Mouse (Mus musculus) hindbrain, postnatal 0 days (tissue): ENCODE results near the gene Cenpp. TPM values are rescaled to one million over a fixed set of nuclear protein-coding genes. Genes with fewer than 3 reads are reported as not detected.

Source experiments
- ATAC-seq: fragments of 200-750 bp; cut with Nextera tagmentation; 2 replicates; pipeline ENCODE4 v1.8.0; 2017; ENCODE audit warnings: mild to moderate bottlenecking, moderate TSS enrichment, moderate library complexity
- DNase-seq: peaks from one replicate; pipeline ENCODE4 v3.0.0-alpha.2; 2015; ENCODE audit warnings: low spot score
- H3K27ac ChIP-seq: fragments of 300-500 bp; sonication (generic); 2 replicates; pipeline ENCODE4 v1.5.1; 2014; ENCODE audit warnings: mild to moderate bottlenecking
- H3K27me3 ChIP-seq: fragments of 300-500 bp; sonication (generic); 2 replicates; pipeline ENCODE4 v1.6.1; 2014; ENCODE audit warnings: low read length, mixed read lengths; ENCODE audit not compliant: insufficient read depth
- H3K36me3 ChIP-seq: fragments of 300-500 bp; sonication (generic); 2 replicates; pipeline ENCODE4 v1.6.1; 2014; ENCODE audit warnings: low read length, mixed read lengths; ENCODE audit not compliant: insufficient read depth
- H3K4me1 ChIP-seq: fragments of 300-500 bp; sonication (generic); 2 replicates; pipeline ENCODE4 v1.6.1; 2014; ENCODE audit warnings: antibody characterized with exemption, low read length, mixed read lengths; ENCODE audit not compliant: insufficient read depth
- H3K4me2 ChIP-seq: fragments of 300-500 bp; sonication (generic); 2 replicates; pipeline ENCODE4 v1.6.1; 2014; ENCODE audit warnings: low read depth, mild to moderate bottlenecking, low read length, moderate library complexity, mixed read lengths
- H3K4me3 ChIP-seq: fragments of 300-500 bp; sonication (generic); 2 replicates; pipeline ENCODE4 v1.5.1; 2014; ENCODE audit warnings: low read length
- H3K9ac ChIP-seq: fragments of 300-500 bp; sonication (generic); replicated peaks from 2 replicates; pipeline ENCODE4 v1.6.1; 2014; ENCODE audit warnings: mild to moderate bottlenecking, low read length, moderate library complexity, mixed read lengths
- H3K9me3 ChIP-seq: fragments of 300-500 bp; sonication (generic); 2 replicates; pipeline ENCODE4 v1.6.1; 2016; ENCODE audit warnings: low read length, mixed read lengths
- CTCF ChIP-seq: IDR thresholded peaks from 2 replicates; pipeline ENCODE4 v1.5.1; 2016; ENCODE audit warnings: antibody characterized with exemption, control low read depth, low read depth
- WGBS: fragments of 180-500 bp; shearing (Covaris S2); extraction: QIAGEN DNeasy Blood & Tissue Kit; methylation state at CpG from one replicate; pipeline ENCODE4 v1.1.7; 2014; 5-methylcytosine and 5-hydroxymethylcytosine counted together
- polyA plus RNA-seq: library from polyadenylated mRNA; unstranded; fragments of >200 nt; fragmentation: Nextera tagmentation; extraction: Ambion mirVana; gene quantifications from 2 replicates; pipeline ENCODE4 v1.2.1, GENCODE M21; 2015
- total RNA-seq: library from RNA; depleted of rRNA; stranded (reverse); fragments of >200 nt; gene quantifications from 2 replicates; pipeline ENCODE4 v1.2.3, GENCODE M21; 2014

Cenpp gene
- total and polyA plus RNA-seq, 2 experiments from 2014 or later, result 5.5 to 9.7 TPM

GRCm38 (mm10) chr13:49492376-49493368 is 159.9 kb downstream of the Cenpp start, which contains the start of gene Tes3-ps:
Gene Tes3-ps, plus strand, starts transcription at chr13:49493318.
- H3K9me3 ChIP-seq, result no peaks in the 10 kb centered on the region
- no peak within 1 kb of the TSS for H3K4me3 ChIP-seq
- no peak within 1 kb of the TSS for H3K9ac ChIP-seq
- no peak for TF ChIP-seq CTCF
- ATAC-seq (no peak), DNase-seq (no peak)
- no peaks in the 10 kb centered on the region for H3K4me1 ChIP-seq
- no peak within 1 kb of the TSS for H3K27ac ChIP-seq
- H3K4me2 ChIP-seq, result no peak within 1 kb of the TSS
- no peaks in the 10 kb centered on the region for H3K36me3 ChIP-seq
- H3K27me3 ChIP-seq, result no peaks in the 10 kb centered on the region
- 81% methylated on average over 6 of the region's 6 CpGs for WGBS

DNA sequence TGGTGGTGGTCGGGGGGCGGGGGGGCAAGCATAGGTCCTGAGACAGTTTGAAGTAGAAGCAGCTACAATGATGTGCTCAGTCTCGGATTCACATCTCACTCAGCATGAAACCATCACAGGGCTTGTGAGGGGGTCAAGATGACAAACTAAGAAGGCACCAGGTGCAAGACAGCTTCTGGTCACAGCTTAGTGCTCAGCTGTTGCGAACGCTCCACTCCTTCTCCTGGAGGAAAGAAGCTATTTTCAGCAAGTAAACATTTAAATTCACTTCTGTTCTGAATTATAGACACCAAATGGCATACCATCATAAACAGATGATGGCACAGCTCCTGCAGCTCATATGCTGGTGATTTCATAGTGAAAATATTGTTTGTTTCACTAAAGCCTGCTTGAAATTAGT is 167.2 kb downstream of the Cenpp start:
- Histone ChIP-seq H3K27ac (no peak overlapping the region), H3K27me3 (no peaks in the 10 kb centered on the region), H3K4me3 (no peak overlapping the region), H3K4me2 (no peak overlapping the region), H3K9ac (no peak overlapping the region), H3K9me3 (no peaks in the 10 kb centered on the region), H3K4me1 (no peaks in the 10 kb centered on the region), H3K36me3 (no peaks in the 10 kb centered on the region)
- DNase-seq, result no peak
- ATAC-seq, result no peak
- WGBS, result 75% methylated on average over 5 of the region's 5 CpGs
- no peak for TF ChIP-seq CTCF

GRCm38 (mm10) chr13:49480551-49480950 is 172.0 kb downstream of the Cenpp start:
- ATAC-seq (peak; percentile 78), DNase-seq (peak; percentile 56)
- no peaks in the 10 kb centered on the region for H3K4me1 ChIP-seq
- TF ChIP-seq CTCF, result no peak
- H3K4me2 ChIP-seq, result no peak overlapping the region
- no peaks in the 10 kb centered on the region for H3K36me3 ChIP-seq
- no peak overlapping the region for H3K4me3 ChIP-seq
- H3K9ac ChIP-seq, result no peak overlapping the region
- peak overlapping the region; percentile 37; the same call in 1 of the 2 replicates for H3K27ac ChIP-seq
- no peaks in the 10 kb centered on the region for H3K27me3 ChIP-seq
- WGBS, result 45% methylated on average over 5 of the region's 5 CpGs
- no peaks in the 10 kb centered on the region for H3K9me3 ChIP-seq

GRCm38 (mm10) chr13:49480057-49480456 is 172.5 kb downstream of the Cenpp start:
- ATAC-seq (peak; percentile 75; the same call in 1 of the 2 replicates), DNase-seq (peak; percentile 75)

GRCm38 (mm10) chr13:49479399-49479798 is 173.2 kb downstream of the Cenpp start:
- WGBS, result 67% methylated on average over 4 of the region's 4 CpGs
- no peaks in the 10 kb centered on the region for H3K4me1 ChIP-seq
- H3K4me2 ChIP-seq, result no peak overlapping the region
- no peaks in the 10 kb centered on the region for H3K27me3 ChIP-seq
- no peak overlapping the region for H3K4me3 ChIP-seq
- TF ChIP-seq CTCF, result no peak
- H3K9ac ChIP-seq, result no peak overlapping the region
- no peak for ATAC-seq
- H3K36me3 ChIP-seq, result no peaks in the 10 kb centered on the region
- H3K27ac ChIP-seq, result no peak overlapping the region
- DNase-seq, result no peak
- H3K9me3 ChIP-seq, result no peaks in the 10 kb centered on the region

More at GRCm38 (mm10) chr13:49480057-49480456, 172.5 kb downstream of the Cenpp start:
- TF ChIP-seq CTCF, result no peak
- H3K4me1 ChIP-seq, result no peaks in the 10 kb centered on the region
- 58% methylated on average over 2 of the region's 2 CpGs for WGBS
- H3K27me3 ChIP-seq, result no peaks in the 10 kb centered on the region
- no peaks in the 10 kb centered on the region for H3K9me3 ChIP-seq
- H3K4me2 ChIP-seq, result no peak overlapping the region
- H3K27ac ChIP-seq, result no peak overlapping the region
- H3K36me3 ChIP-seq, result no peaks in the 10 kb centered on the region
- no peak overlapping the region for H3K9ac ChIP-seq
- no peak overlapping the region for H3K4me3 ChIP-seq

GRCm38 (mm10) chr13:49478851-49479374 is 173.7 kb downstream of the Cenpp start:
- Histone ChIP-seq H3K4me1 (no peaks in the 10 kb centered on the region), H3K27me3 (no peaks in the 10 kb centered on the region), H3K4me2 (no peak overlapping the region), H3K27ac (no peak overlapping the region), H3K9ac (no peak overlapping the region), H3K9me3 (no peaks in the 10 kb centered on the region), H3K36me3 (no peaks in the 10 kb centered on the region), H3K4me3 (no peak overlapping the region)
- no peak for DNase-seq
- no peak for ATAC-seq
- TF ChIP-seq CTCF, result no peak
- WGBS, result 88% methylated on average over 6 of the region's 6 CpGs
